Mouse (Mus musculus) myocyte (in vitro differentiated cells): ENCODE data around the gene Pde4d. TPM values are rescaled to one million over a fixed set of nuclear protein-coding genes. Genes with fewer than 3 reads are reported as not detected.

ENCODE experiments used
- H3K27me3 ChIP-seq: one replicate; pipeline ENCODE4 v1.6.1; 2011; ENCODE audit not compliant: control insufficient read depth, insufficient read depth, insufficient read length
- H3K36me3 ChIP-seq: one replicate; pipeline ENCODE4 v1.6.1; 2011; ENCODE audit not compliant: control insufficient read depth, insufficient read depth
- H3K4me2 ChIP-seq: one replicate; pipeline ENCODE4 v1.6.1; 2011; ENCODE audit warnings: low read depth, control low read depth
- H3K4me3 ChIP-seq: one replicate; pipeline ENCODE4 v1.5.1; 2011; ENCODE audit warnings: mild to moderate bottlenecking, control low read depth, moderate library complexity
- H3K79me2 ChIP-seq: one replicate; pipeline ENCODE4 v1.6.1; 2011; ENCODE audit not compliant: control insufficient read depth, insufficient read depth
- H3ac ChIP-seq: one replicate; pipeline ENCODE4 v1.6.1; 2011; ENCODE audit not compliant: control insufficient read depth, insufficient read length
- CEBPB ChIP-seq: IDR thresholded peaks from 2 replicates; pipeline ENCODE4 v1.6.1; 2011; ENCODE audit warnings: mild to moderate bottlenecking, moderate library complexity; ENCODE audit not compliant: poor library complexity, insufficient read depth, severe bottlenecking
- E2F4 ChIP-seq: IDR thresholded peaks from one replicate; pipeline ENCODE4 v1.6.1; 2011; ENCODE audit warnings: mild to moderate bottlenecking, control low read depth, moderate library complexity; ENCODE audit not compliant: insufficient read depth
- MAX ChIP-seq: IDR thresholded peaks from one replicate; pipeline ENCODE4 v1.6.1; 2011; ENCODE audit warnings: low read depth, mild to moderate bottlenecking, control low read depth
- MYOD1 ChIP-seq, 3 experiments: IDR thresholded peaks; one replicate each; pipeline ENCODE4 v1.6.1; 2011; ENCODE audit warnings: control low read depth in 2 of 3, low read depth in 2 of 3, mild to moderate bottlenecking in 2 of 3, moderate library complexity in 1 of 3; ENCODE audit not compliant: insufficient read length in 2 of 3, control insufficient read depth in 1 of 3
- MYOG ChIP-seq, 3 experiments: IDR thresholded peaks; one replicate each; pipeline ENCODE4 v1.6.1; 2011; ENCODE audit warnings: control low read depth in 2 of 3, low read depth in 2 of 3, mild to moderate bottlenecking in 2 of 3; ENCODE audit not compliant: insufficient read length in 2 of 3, control insufficient read depth in 1 of 3, insufficient read depth in 1 of 3
- POLR2A ChIP-seq: IDR thresholded peaks from one replicate; pipeline ENCODE4 v1.6.1; 2011; ENCODE audit warnings: low read depth, mild to moderate bottlenecking, control low read depth, moderate library complexity; ENCODE audit not compliant: insufficient read length
- POLR2AphosphoS2 ChIP-seq: IDR thresholded peaks from one replicate; pipeline ENCODE4 v1.6.1; 2011; ENCODE audit warnings: low read depth, control low read depth; ENCODE audit not compliant: insufficient read length
- REST ChIP-seq: IDR thresholded peaks from one replicate; pipeline ENCODE4 v1.6.1; 2011; ENCODE audit warnings: mild to moderate bottlenecking, control low read depth, moderate library complexity; ENCODE audit not compliant: insufficient read depth, insufficient read length
- SRF ChIP-seq: IDR thresholded peaks from one replicate; pipeline ENCODE4 v1.6.1; 2011; ENCODE audit warnings: low read depth; ENCODE audit not compliant: control insufficient read depth, insufficient read length
- TCF12 ChIP-seq: IDR thresholded peaks from one replicate; pipeline ENCODE4 v1.6.1; 2011; ENCODE audit warnings: mild to moderate bottlenecking, control low read depth; ENCODE audit not compliant: poor library complexity, insufficient read depth, severe bottlenecking
- TCF3 ChIP-seq: IDR thresholded peaks from one replicate; pipeline ENCODE4 v1.6.1; 2011; ENCODE audit warnings: low read depth, control low read depth; ENCODE audit not compliant: insufficient read length
- USF1 ChIP-seq: IDR thresholded peaks from one replicate; pipeline ENCODE4 v1.6.1; 2011; ENCODE audit warnings: low read depth, mild to moderate bottlenecking, control low read depth, moderate library complexity
- polyA plus RNA-seq: library from polyadenylated mRNA; unstranded; fragments of >200 nt; fragmentation: generic; extraction: Trizol; gene quantifications from one replicate; pipeline ENCODE4 v1.2.1, GENCODE M21; 2012; ENCODE audit warnings: missing spikeins

The Pde4d gene
- polyA plus RNA-seq, 1 experiment = 8.2 TPM

GRCm38 (mm10) chr13:108956059-108956458 is 506.3 kb downstream of the Pde4d start:
- Histone ChIP-seq H3ac (no peak overlapping the region), H3K4me2 (no peak overlapping the region), H3K36me3 (no peaks in the 10 kb centered on the region), H3K79me2 (no peaks in the 10 kb centered on the region), H3K4me3 (no peak overlapping the region), H3K27me3 (no peaks in the 10 kb centered on the region)
- TF ChIP-seq POLR2A = no peak
- TF ChIP-seq MYOG (IDR thresholded peaks at IDR 0.05; ENCODE audit: control insufficient read depth in 1 of 3, insufficient read depth in 1 of 3, insufficient read length in 2 of 3, low read depth in 2 of 3) = no peak
- TF ChIP-seq MAX = no peak
- TF ChIP-seq POLR2AphosphoS2 = no peak
- no peak for TF ChIP-seq E2F4
- TF ChIP-seq USF1 = no peak
- no peak for TF ChIP-seq TCF12
- no peak for TF ChIP-seq SRF
- no peak for TF ChIP-seq MYOD1 (IDR thresholded peaks at IDR 0.05; ENCODE audit: control insufficient read depth in 1 of 3, insufficient read length in 2 of 3, low read depth in 2 of 3)
- no peak for TF ChIP-seq CEBPB
- no peak for TF ChIP-seq TCF3
- TF ChIP-seq REST = no peak

- Histone ChIP-seq H3ac (no peak overlapping the region), H3K4me2 (no peak overlapping the region), H3K36me3 (no peaks in the 10 kb centered on the region), H3K27me3 (no peaks in the 10 kb centered on the region), H3K79me2 (no peaks in the 10 kb centered on the region), H3K4me3 (no peak overlapping the region)
- no peak for TF ChIP-seq SRF
- TF ChIP-seq TCF3 = no peak
- TF ChIP-seq POLR2AphosphoS2 = no peak
- no peak for TF ChIP-seq USF1
- no peak for TF ChIP-seq REST
- TF ChIP-seq MYOG (IDR thresholded peaks at IDR 0.05; ENCODE audit: control insufficient read depth in 1 of 3, insufficient read depth in 1 of 3, insufficient read length in 2 of 3, low read depth in 2 of 3) = no peak
- TF ChIP-seq CEBPB = no peak
- no peak for TF ChIP-seq MYOD1 (IDR thresholded peaks at IDR 0.05; ENCODE audit: control insufficient read depth in 1 of 3, insufficient read length in 2 of 3, low read depth in 2 of 3)
- no peak for TF ChIP-seq MAX
- no peak for TF ChIP-seq TCF12
- no peak for TF ChIP-seq POLR2A
Measured at GRCm38 (mm10) chr13:108964056-108964455, 514.3 kb downstream of the Pde4d start.

- Histone ChIP-seq H3K36me3 (no peaks in the 10 kb centered on the region), H3ac (no peak overlapping the region), H3K4me3 (no peak overlapping the region), H3K4me2 (no peak overlapping the region), H3K79me2 (no peaks in the 10 kb centered on the region), H3K27me3 (no peaks in the 10 kb centered on the region)
- TF ChIP-seq USF1 = no peak
- no peak for TF ChIP-seq REST
- TF ChIP-seq E2F4 = no peak
- no peak for TF ChIP-seq TCF3
- no peak for TF ChIP-seq MYOD1 (IDR thresholded peaks at IDR 0.05; ENCODE audit: control insufficient read depth in 1 of 3, insufficient read length in 2 of 3, low read depth in 2 of 3)
- TF ChIP-seq SRF = no peak
Measured at GRCm38 (mm10) chr13:108981144-108981543, 531.4 kb downstream of the Pde4d start.

GRCm38 (mm10) chr13:108998739-108999138 is 549.0 kb downstream of the Pde4d start:
- no peaks in the 10 kb centered on the region for H3K36me3 ChIP-seq
- no peak overlapping the region for H3K4me3 ChIP-seq
- H3K4me2 ChIP-seq = no peak overlapping the region
- TF ChIP-seq POLR2A (no peak), SRF (no peak), USF1 (no peak), REST (no peak), TCF12 (no peak), CEBPB (no peak), MYOD1 (IDR thresholded peaks at IDR 0.05; ENCODE audit: control insufficient read depth in 1 of 3, insufficient read length in 2 of 3, low read depth in 2 of 3) (no peak), TCF3 (no peak), MAX (no peak), E2F4 (no peak), POLR2AphosphoS2 (no peak)
- H3K79me2 ChIP-seq = no peaks in the 10 kb centered on the region
- H3K27me3 ChIP-seq = no peaks in the 10 kb centered on the region
- no peak overlapping the region for H3ac ChIP-seq

- Histone ChIP-seq H3K27me3 (no peaks in the 10 kb centered on the region), H3K4me3 (no peak overlapping the region), H3K4me2 (no peak overlapping the region), H3K36me3 (no peaks in the 10 kb centered on the region), H3K79me2 (no peaks in the 10 kb centered on the region), H3ac (no peak overlapping the region)
- TF ChIP-seq E2F4 = no peak
- no peak for TF ChIP-seq REST
- no peak for TF ChIP-seq POLR2A
- TF ChIP-seq POLR2AphosphoS2 = no peak
- TF ChIP-seq MYOG (IDR thresholded peaks at IDR 0.05; ENCODE audit: control insufficient read depth in 1 of 3, insufficient read depth in 1 of 3, insufficient read length in 2 of 3, low read depth in 2 of 3) = no peak
- no peak for TF ChIP-seq MAX
- TF ChIP-seq MYOD1 (IDR thresholded peaks at IDR 0.05; ENCODE audit: control insufficient read depth in 1 of 3, insufficient read length in 2 of 3, low read depth in 2 of 3) = no peak
- TF ChIP-seq TCF3 = no peak
- no peak for TF ChIP-seq TCF12
- TF ChIP-seq CEBPB = no peak
- no peak for TF ChIP-seq SRF
Measured at GRCm38 (mm10) chr13:109024703-109025102, 575.0 kb downstream of the Pde4d start.
